Mouse (Mus musculus) ovary, postnatal 10 days (tissue): Measurements from ENCODE around the gene Neurl4.
"Not testable (repeated sequence)": the region's sequence is repeated elsewhere in the genome, so short reads cannot be mapped to it uniquely, and the experiment has no call there.

Source experiments
- DNase-seq: peaks from one replicate; pipeline ENCODE4 v3.0.0; 2022; ENCODE audit warnings: low spot score

Neurl4 gene

GRCm38 (mm10) chr11:69900471-69901405 lies at the start of gene Neurl4, which contains the start of gene 2810408A11Rik:
TSS of gene Neurl4 (plus strand) at chr11:69901072.
TSS of gene 2810408A11Rik (minus strand) at chr11:69900987.
- DNase-seq, result peak; percentile 69

- no peak for DNase-seq
These were observed 46.9 kb upstream of the Neurl4 start for GRCm38 (mm10) chr11:69853994-69854393.

- DNase-seq, result no peak
These were observed 46.2 kb upstream of the Neurl4 start for GRCm38 (mm10) chr11:69854680-69855079.

- DNase-seq, result no peak
These were observed 45.5 kb upstream of the Neurl4 start for GRCm38 (mm10) chr11:69855347-69855746.

- DNase-seq, result no peak
These were observed 42.5 kb upstream of the Neurl4 start, which contains the start of gene Tnk1 for GRCm38 (mm10) chr11:69858113-69858998. TSS of gene Tnk1 (minus strand) at chr11:69858730.

- DNase-seq, result not testable (repeated sequence)
These were observed 37.1 kb upstream of the Neurl4 start for GRCm38 (mm10) chr11:69863729-69864128.

- DNase-seq, result no peak
These were observed 36.6 kb upstream of the Neurl4 start for GRCm38 (mm10) chr11:69864138-69864860.

- DNase-seq, result no peak
These were observed 35.3 kb upstream of the Neurl4 start for GRCm38 (mm10) chr11:69865561-69865960.

GRCm38 (mm10) chr11:69867335-69867734 lies 33.5 kb upstream of the Neurl4 start:
- DNase-seq, result no peak

- no peak for DNase-seq
These were observed 30.4 kb upstream of the Neurl4 start for GRCm38 (mm10) chr11:69870289-69871069.

GRCm38 (mm10) chr11:69871822-69872221 lies 29.1 kb upstream of the Neurl4 start:
- DNase-seq, result no peak

- no peak for DNase-seq
These were observed 28.4 kb upstream of the Neurl4 start for GRCm38 (mm10) chr11:69872451-69872850.

- DNase-seq, result no peak
These were observed 24.7 kb upstream of the Neurl4 start for GRCm38 (mm10) chr11:69876186-69876585.

GRCm38 (mm10) chr11:69876867-69877266 lies 24.0 kb upstream of the Neurl4 start:
- peak; percentile 80 for DNase-seq

GRCm38 (mm10) chr11:69877878-69878277 lies 23.0 kb upstream of the Neurl4 start, which contains the start of gene Tmem95:
TSS of gene Tmem95 (minus strand) at chr11:69878018.
- no peak for DNase-seq

GRCm38 (mm10) chr11:69878399-69878798 lies 22.5 kb upstream of the Neurl4 start:
- DNase-seq, result no peak

GRCm38 (mm10) chr11:69878952-69879351 lies 21.9 kb upstream of the Neurl4 start:
- no peak for DNase-seq

- DNase-seq, result no peak
These were observed 21.2 kb upstream of the Neurl4 start for GRCm38 (mm10) chr11:69879711-69880110.

- no peak for DNase-seq
These were observed 20.4 kb upstream of the Neurl4 start for GRCm38 (mm10) chr11:69880506-69880852.

GRCm38 (mm10) chr11:69880853-69881603 lies 19.8 kb upstream of the Neurl4 start, which contains the start of gene Kctd11:
TSS of gene Kctd11 (minus strand) at chr11:69881406.
- DNase-seq, result peak; percentile 76
